Mouse (Mus musculus) bone marrow macrophage, adult 2 months (primary cell): ENCODE measurements around the gene a.
"Not testable (repeated sequence)": the region's sequence is repeated elsewhere in the genome, so short reads cannot be mapped to it uniquely, and the experiment has no call there.

Experiments used
- CTCF ChIP-seq: IDR thresholded peaks from 2 replicates; pipeline ENCODE4 v1.5.1; 2012; ENCODE audit warnings: low read depth, mild to moderate bottlenecking, low read length, moderate library complexity
- POLR2A ChIP-seq: IDR thresholded peaks from 2 replicates; pipeline ENCODE4 v1.6.1; 2012; ENCODE audit warnings: mild to moderate bottlenecking, low read depth, low read length, borderline replicate concordance

- not testable (repeated sequence) for TF ChIP-seq CTCF, POLR2A
Observed at GRCm38 (mm10) chr2:155020247-155020826, 229.1 kb downstream of the a start.
